Mouse (Mus musculus) heart, adult 2 months (tissue): Measurements from ENCODE around the gene Gucy2f. TPM values are rescaled to one million over a fixed set of nuclear protein-coding genes. Genes with fewer than 3 reads are reported as not detected.
"Not testable (repeated sequence)": the region's sequence is repeated elsewhere in the genome, so short reads cannot be mapped to it uniquely, and the experiment has no call there.

Experiments
- DNase-seq, 2 experiments: peaks; one replicate each; pipeline ENCODE4 v3.0.0; 2021
- H3K27ac ChIP-seq: fragments of 200-600 bp; 2 replicates; pipeline ENCODE4 v1.8.1; 2022
- H3K27me3 ChIP-seq: fragments of 200-500 bp; 2 replicates; pipeline ENCODE4 v1.6.1; 2012; ENCODE audit warnings: mild to moderate bottlenecking, low read length, inconsistent platforms, mixed read lengths; ENCODE audit not compliant: control insufficient read depth, insufficient read depth
- H3K36me3 ChIP-seq: fragments of 200-500 bp; 2 replicates; pipeline ENCODE4 v1.6.1; 2012; ENCODE audit warnings: low read length, inconsistent platforms; ENCODE audit not compliant: control insufficient read depth, insufficient read depth
- H3K4me1 ChIP-seq: fragments of 200-500 bp; 2 replicates; pipeline ENCODE4 v1.6.1; 2011; ENCODE audit warnings: low read length; ENCODE audit not compliant: control insufficient read depth, insufficient read depth
- H3K4me3 ChIP-seq: fragments of 200-600 bp; 2 replicates; pipeline ENCODE4 v1.8.1; 2022
- H3K79me2 ChIP-seq: fragments of 200-500 bp; replicated peaks from 2 replicates; pipeline ENCODE4 v1.6.1; 2012; ENCODE audit warnings: mild to moderate bottlenecking, inconsistent platforms, low read length, moderate library complexity, mixed read lengths; ENCODE audit not compliant: control insufficient read depth, insufficient read depth
- H3K9ac ChIP-seq: fragments of 200-500 bp; 2 replicates; pipeline ENCODE4 v1.6.1; 2012; ENCODE audit warnings: low read depth, mild to moderate bottlenecking, control low read depth, inconsistent platforms, low read length, mixed read lengths
- CTCF ChIP-seq: fragments of 200-600 bp; IDR thresholded peaks from 2 replicates; pipeline ENCODE4 v1.8.1; 2022; ENCODE audit warnings: antibody characterized with exemption, mild to moderate bottlenecking, moderate library complexity
- EP300 ChIP-seq: fragments of 200-500 bp; IDR thresholded peaks from 2 replicates; pipeline ENCODE4 v1.6.1; 2011; ENCODE audit warnings: low read depth, low read length, control low read depth; ENCODE audit not compliant: insufficient read depth
- POLR2A ChIP-seq: fragments of 200-500 bp; IDR thresholded peaks from 2 replicates; pipeline ENCODE4 v1.6.1; 2011; ENCODE audit warnings: mild to moderate bottlenecking, low read depth, low read length, control low read depth; ENCODE audit not compliant: insufficient read depth
- WGBS: fragments of 180-500 bp; shearing (Covaris S2); methylation state at CpG from one replicate; pipeline ENCODE4 v1.1.7; 2018; 5-methylcytosine and 5-hydroxymethylcytosine counted together
- intact Hi-C: fragments of 180-260 bp; cut with DNase I; formaldehyde crosslinking; loops from one replicate; pipeline ENCODE4 v1.15.1; 2025
- long read RNA-seq: library from polyadenylated mRNA; stranded (forward); transcript quantifications from one replicate; pipeline ENCODE4 v2.0.0, GENCODE M21; 2021
- polyA plus RNA-seq: library from polyadenylated mRNA; depleted of rRNA; stranded (reverse); fragments of >200 nt; gene quantifications from 2 replicates; pipeline ENCODE4 v1.2.3, GENCODE M21; 2012; rRNA removed
- total RNA-seq, 2 experiments: library from RNA; stranded (reverse); gene quantifications; 2 replicates each; pipeline ENCODE4 v1.2.3; 2021

Gucy2f gene
- total RNA-seq (not detected), polyA plus RNA-seq (not detected in 2 replicates)
- long read RNA-seq = 0 reads

- H3K27ac ChIP-seq = no peak within 1 kb of the TSS
- no peaks in the 10 kb centered on the region for H3K79me2 ChIP-seq
- H3K27me3 ChIP-seq = no peaks in the 10 kb centered on the region
- whole genome bisulfite sequencing = 51% methylated on average over 5 of the region's 5 CpGs
- no peak for DNase-seq
- intact Hi-C loops = no loop called here
- H3K4me3 ChIP-seq = no peak within 1 kb of the TSS
- no peaks in the 10 kb centered on the region for H3K4me1 ChIP-seq
- TF ChIP-seq POLR2A (no peak), EP300 (no peak), CTCF (no peak)
- no peaks in the 10 kb centered on the region for H3K36me3 ChIP-seq
- H3K9ac ChIP-seq = no peak within 1 kb of the TSS
These were observed at the start of gene Gucy2f for GRCm38 (mm10) chrX:142196831-142197230. TSS of gene Gucy2f (minus strand) at chrX:142196931.

- Histone ChIP-seq H3K9ac (no peak overlapping the region), H3K4me3 (no peak overlapping the region), H3K79me2 (no peaks in the 10 kb centered on the region), H3K27ac (no peak overlapping the region), H3K27me3 (no peaks in the 10 kb centered on the region), H3K4me1 (no peaks in the 10 kb centered on the region), H3K36me3 (no peaks in the 10 kb centered on the region)
- DNase-seq = no peak
- intact Hi-C loops = no loop called here
- no peak for TF ChIP-seq EP300
- WGBS = 71% methylated on average over 5 of the region's 5 CpGs
These were observed 49.1 kb upstream of the Gucy2f start for GRCm38 (mm10) chrX:142245682-142246327.

GRCm38 (mm10) chrX:142237101-142237500 lies 40.4 kb upstream of the Gucy2f start:
- Histone ChIP-seq H3K27ac (no peak overlapping the region), H3K9ac (no peak overlapping the region), H3K36me3 (no peaks in the 10 kb centered on the region), H3K79me2 (no peaks in the 10 kb centered on the region), H3K27me3 (no peaks in the 10 kb centered on the region), H3K4me1 (no peaks in the 10 kb centered on the region), H3K4me3 (no peak overlapping the region)
- TF ChIP-seq POLR2A (no peak), CTCF (peak; percentile 68)
- intact Hi-C loops = loop anchor here (2.0 kb wide), 1 partner anchor 78 kb away; no protein-coding TSS in a partner anchor
- WGBS = 36% methylated on average over 2 of the region's 2 CpGs
- no peak for DNase-seq

- not testable (repeated sequence) for H3K27me3 ChIP-seq, H3K79me2 ChIP-seq, H3K27ac ChIP-seq, H3K4me1 ChIP-seq, DNase-seq, H3K9ac ChIP-seq, H3K36me3 ChIP-seq, H3K4me3 ChIP-seq
- 63% methylated on average over 1 of the region's 1 CpGs for WGBS
- intact Hi-C loops = loop anchor here (2.0 kb wide), 1 partner anchor 79 kb away; no protein-coding TSS in a partner anchor
These were observed 39.4 kb upstream of the Gucy2f start for GRCm38 (mm10) chrX:142236146-142236545.

GRCm38 (mm10) chrX:142228769-142229158 lies 32.0 kb upstream of the Gucy2f start:
- peak overlapping the region; percentile 26; the same call in 1 of the 2 replicates for H3K4me3 ChIP-seq
- TF ChIP-seq CTCF (no peak), POLR2A (no peak), EP300 (no peak)
- H3K27ac ChIP-seq = no peak overlapping the region
- H3K27me3 ChIP-seq = no peaks in the 10 kb centered on the region
- DNase-seq = no peak
- intact Hi-C loops = loop anchor here (5.0 kb wide), 1 partner anchor 454 kb away; the partner anchor contains the start of gene Tmem164
- no peak overlapping the region for H3K9ac ChIP-seq
- no peaks in the 10 kb centered on the region for H3K79me2 ChIP-seq
- no peaks in the 10 kb centered on the region for H3K4me1 ChIP-seq
- no peaks in the 10 kb centered on the region for H3K36me3 ChIP-seq
- 40% methylated on average over 7 of the region's 7 CpGs for WGBS

GRCm38 (mm10) chrX:142228055-142228768 lies 31.5 kb upstream of the Gucy2f start:
- no peaks in the 10 kb centered on the region for H3K79me2 ChIP-seq
- no peaks in the 10 kb centered on the region for H3K27me3 ChIP-seq
- peak overlapping the region; percentile 70 for H3K9ac ChIP-seq
- H3K36me3 ChIP-seq = no peaks in the 10 kb centered on the region
- peak; percentile 77 to 80 for DNase-seq
- intact Hi-C loops = loop anchor here (5.0 kb wide), 1 partner anchor 454 kb away; the partner anchor contains the start of gene Tmem164
- H3K27ac ChIP-seq = peak overlapping the region; percentile 82
- 21% methylated on average over 26 of the region's 42 CpGs for WGBS
- TF ChIP-seq POLR2A = peak; percentile 26; the same call in 1 of the 2 replicates
- TF ChIP-seq EP300 = no peak
- TF ChIP-seq CTCF = no peak
- peak overlapping the region; percentile 57 for H3K4me3 ChIP-seq
- no peaks in the 10 kb centered on the region for H3K4me1 ChIP-seq
